In the genomic region with DNA sequence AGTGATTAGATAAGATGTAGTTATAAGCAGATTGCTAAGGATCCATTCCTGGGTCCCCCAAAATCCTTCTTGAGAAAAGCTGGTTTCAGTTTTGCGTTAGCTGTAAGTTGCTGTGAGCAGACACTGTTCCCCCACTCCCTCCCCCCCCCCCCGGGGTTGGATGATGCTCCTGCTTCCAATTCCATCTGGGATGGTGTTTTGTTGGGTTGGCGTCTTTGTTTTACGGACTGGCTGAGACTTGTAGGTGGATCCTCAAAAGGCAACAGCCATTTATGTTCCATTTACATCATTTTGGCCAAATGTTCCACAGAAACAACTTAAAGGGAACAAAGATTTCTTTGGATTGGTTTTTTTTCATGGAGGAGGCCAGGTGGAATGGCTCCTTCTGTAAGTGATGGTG, we compare ENCODE assay signal across 17 mouse cellular contexts.
"Had no signal": no experiment of that assay in that cellular context is flagged by ENCODE, and none has a peak within 500 bp of the region (broad histone marks: within the 10 kb centered on the region; RNA-seq: fewer than 3 reads in every experiment).

No protein-coding gene starts in this region.

- ATAC-seq: intestine, embryonic 16.5 days; liver, postnatal 0 days had no signal

- H3K27me3 ChIP-seq: limb, embryonic 12.5 days; limb, embryonic 15.5 days had no signal

- H3K36me3 ChIP-seq: limb, embryonic 12.5 days; limb, embryonic 15.5 days had no signal

- H3K9me3 ChIP-seq: limb, embryonic 12.5 days; limb, embryonic 15.5 days had no signal

- H3K9ac ChIP-seq: limb, embryonic 12.5 days; limb, embryonic 15.5 days; liver, embryonic 14.5 days; liver, postnatal 0 days had no signal

- H3K4me1 ChIP-seq: limb, embryonic 15.5 days had no signal

- H3K27ac ChIP-seq: limb, embryonic 12.5 days; limb, embryonic 15.5 days; liver, embryonic 14.5 days; stomach, postnatal 0 days had no signal

- H3K4me2 ChIP-seq: limb, embryonic 12.5 days; limb, embryonic 15.5 days; liver, embryonic 11.5 days; midbrain, embryonic 11.5 days had no signal

- H3K4me3 ChIP-seq: limb, embryonic 12.5 days; limb, embryonic 15.5 days had no signal

- DNase-seq: kidney, adult 18-20 months; kidney, adult 9 months; kidney, postnatal 14 days; kidney, postnatal 4 days; left cerebral cortex, postnatal 4 days; liver, postnatal 0 days; lung, postnatal 14 days; lung, postnatal 4 days; midbrain, embryonic 14.5 days; thymus, postnatal 25 days had no signal
